Mouse (Mus musculus) fat pad, adult 2 months (tissue): ENCODE measurements around the gene Ppp1r16b.

Experiments used
- DNase-seq: peaks from one replicate; pipeline ENCODE4 v3.0.0-alpha.2; 2011; ENCODE audit warnings: low read depth, low spot score; ENCODE audit errors: extremely low read depth

The Ppp1r16b gene

GRCm38 (mm10) chr2:158749366-158749765, 84.2 kb downstream of the Ppp1r16b start:
- no peak for DNase-seq

- DNase-seq, result no peak
Measured at GRCm38 (mm10) chr2:158760231-158760630, 95.0 kb downstream of the Ppp1r16b start.

GRCm38 (mm10) chr2:158762339-158762738, 97.1 kb downstream of the Ppp1r16b start:
- DNase-seq, result no peak

GRCm38 (mm10) chr2:158767742-158768339, 102.6 kb downstream of the Ppp1r16b start, which contains the start of gene Fam83d:
Fam83d (plus strand) TSS chr2:158768093.
- DNase-seq, result peak; percentile 46

GRCm38 (mm10) chr2:158768350-158768749, 103.2 kb downstream of the Ppp1r16b start:
- no peak for DNase-seq

GRCm38 (mm10) chr2:158768771-158769170, 103.6 kb downstream of the Ppp1r16b start:
- DNase-seq, result no peak

GRCm38 (mm10) chr2:158770126-158770757, 105.0 kb downstream of the Ppp1r16b start:
- DNase-seq, result no peak

GRCm38 (mm10) chr2:158771066-158771763, 106.0 kb downstream of the Ppp1r16b start:
- no peak for DNase-seq

GRCm38 (mm10) chr2:158772808-158773207, 107.6 kb downstream of the Ppp1r16b start:
- DNase-seq, result no peak

- DNase-seq, result no peak
Measured at GRCm38 (mm10) chr2:158774886-158775285, 109.7 kb downstream of the Ppp1r16b start.

- peak; percentile 30 for DNase-seq
Measured at GRCm38 (mm10) chr2:158776716-158777115, 111.5 kb downstream of the Ppp1r16b start.

- DNase-seq, result no peak
Measured at GRCm38 (mm10) chr2:158777490-158777889, 112.3 kb downstream of the Ppp1r16b start.

GRCm38 (mm10) chr2:158778349-158778748, 113.2 kb downstream of the Ppp1r16b start:
- no peak for DNase-seq

- no peak for DNase-seq
Measured at GRCm38 (mm10) chr2:158781126-158781525, 115.9 kb downstream of the Ppp1r16b start.

GRCm38 (mm10) chr2:158786927-158787795, 122.0 kb downstream of the Ppp1r16b start:
- no peak for DNase-seq

- peak; percentile 45 for DNase-seq
Measured at GRCm38 (mm10) chr2:158794494-158795004, 129.4 kb downstream of the Ppp1r16b start, which contains the start of gene Dhx35. Dhx35 (plus strand) TSS chr2:158794807.

- DNase-seq, result no peak
Measured at GRCm38 (mm10) chr2:158795043-158795442, 129.8 kb downstream of the Ppp1r16b start.

- no peak for DNase-seq
Measured at GRCm38 (mm10) chr2:158795875-158796274, 130.7 kb downstream of the Ppp1r16b start.

GRCm38 (mm10) chr2:158799328-158799727, 134.1 kb downstream of the Ppp1r16b start:
- no peak for DNase-seq

- DNase-seq, result no peak
Measured at GRCm38 (mm10) chr2:158800788-158801187, 135.6 kb downstream of the Ppp1r16b start.

- DNase-seq, result no peak
Measured at GRCm38 (mm10) chr2:158803575-158803974, 138.4 kb downstream of the Ppp1r16b start.
